Mouse (Mus musculus): ENCODE measurements around the gene Plekhn1. TPM values are rescaled to one million over a fixed set of nuclear protein-coding genes. Genes with fewer than 3 reads are reported as not detected.

Plekhn1 gene
- total and polyA plus RNA-seq, 3 experiments, result 11.8 to 20.0 TPM; not detected in 1

DNA sequence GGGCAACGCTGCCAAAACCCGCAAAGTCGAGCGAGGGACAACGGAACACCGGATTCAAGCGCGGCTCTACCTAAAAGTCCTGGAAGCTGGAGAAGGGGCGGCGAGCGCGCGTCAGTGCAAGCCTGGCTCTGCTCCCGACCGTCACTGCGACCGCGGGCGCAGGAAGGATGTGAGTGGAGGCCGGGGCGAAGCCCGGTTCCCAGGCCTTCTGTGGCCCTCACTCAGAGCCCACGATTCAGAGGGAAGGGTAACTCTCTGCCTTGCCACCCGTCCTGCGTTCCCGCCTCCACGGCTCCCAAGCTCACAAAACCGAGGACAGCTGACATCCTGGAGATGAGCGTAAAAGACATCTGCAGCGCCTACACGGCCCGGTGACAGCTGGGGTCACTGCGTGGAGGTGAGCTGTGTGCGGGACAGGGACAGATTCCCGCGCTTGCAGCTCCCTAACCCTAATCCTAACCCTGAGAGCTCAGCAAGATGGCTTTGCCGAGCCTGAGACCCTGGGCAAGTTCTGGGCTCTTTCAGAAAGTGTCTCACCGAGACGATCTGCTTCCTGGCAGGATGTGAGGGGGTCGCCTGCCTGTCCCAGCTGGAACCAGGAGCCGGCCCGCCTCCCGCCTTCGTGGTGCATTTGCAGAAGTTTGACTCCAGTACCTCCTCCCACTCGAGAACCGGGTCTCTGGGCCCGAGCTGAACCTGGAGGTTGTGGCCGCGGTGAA lies 31.1 kb downstream of the Plekhn1 start:
- Histone ChIP-seq H3K27ac (ENCODE audit: control insufficient read depth, low read depth, low read length) (peak overlapping the region; percentile 85), H3K27me3 (ENCODE audit: control insufficient read depth in 1 of 2, insufficient read depth in 2 of 2, low read length in 2 of 2) (no peaks in the 10 kb centered on the region), H3K9ac (ENCODE audit: control insufficient read depth, low read depth, low read length, poor library complexity, severe bottlenecking) (peak overlapping the region; percentile 88), H3K4me3 (ENCODE audit: control insufficient read depth in 1 of 2, insufficient read depth in 1 of 2, low read depth in 2 of 2, low read length in 2 of 2) (peak overlapping the region; percentile 71 to 94), H3K4me1 (ENCODE audit: control insufficient read depth in 1 of 2, insufficient read depth in 2 of 2, low read length in 2 of 2) (peaks cover 6 to 24% of the 10 kb centered on the region in 2 experiments; a peak in 3 of 4 replicates), H3K79me2 (ENCODE audit: control insufficient read depth, insufficient read depth, low read length, poor library complexity) (peaks cover 15% of the 10 kb centered on the region), H3K9me3 (replicated peaks; ENCODE audit: insufficient read depth, low read length) (no peaks in the 10 kb centered on the region), H3K36me3 (ENCODE audit: control insufficient read depth in 1 of 2, insufficient read depth in 2 of 2, low read length in 2 of 2) (peaks cover 0 to 9% of the 10 kb centered on the region in 2 experiments; a peak in 2 of 4 replicates)
- peak; percentile 70; the same call in 1 of the 2 replicates for TF ChIP-seq E2F4 (IDR thresholded peaks at IDR 0.05; ENCODE audit: borderline replicate concordance, low read depth, low read length)
- no peak for TF ChIP-seq CTCF (IDR thresholded peaks at IDR 0.05 in 2 of 3, conservative IDR thresholded peaks at IDR 0.05 in 1 of 3; ENCODE audit: control insufficient read depth in 1 of 3, insufficient read depth in 1 of 3, low read depth in 2 of 3, low read length in 3 of 3, poor library complexity in 1 of 3, severe bottlenecking in 1 of 3)
- peak; percentile 74; the same call in 1 of the 2 replicates for TF ChIP-seq SIN3A (IDR thresholded peaks at IDR 0.05; ENCODE audit: low read length)
- TF ChIP-seq MXI1 (IDR thresholded peaks at IDR 0.05; ENCODE audit: low read depth, low read length), result peak; percentile 5; the same call in 1 of the 2 replicates
- TF ChIP-seq USF2 (IDR thresholded peaks at IDR 0.05; ENCODE audit: borderline replicate concordance in 1 of 2, insufficient read depth in 1 of 2, low read depth in 1 of 2, low read length in 2 of 2), result no peak
- TF ChIP-seq USF1 (IDR thresholded peaks at IDR 0.05; ENCODE audit: low read depth, low read length), result no peak
- TF ChIP-seq TAL1 (IDR thresholded peaks at IDR 0.05; ENCODE audit: low read length), result no peak
- peak; percentile 9; the same call in 1 of the 2 replicates for TF ChIP-seq TCF12 (IDR thresholded peaks at IDR 0.05; ENCODE audit: low read depth, low read length)
- no peak for TF ChIP-seq GABPA (IDR thresholded peaks at IDR 0.05; ENCODE audit: low read depth, low read length)
- DNase-seq (ENCODE audit: low read depth, low spot score), result peak; percentile 78

DNA sequence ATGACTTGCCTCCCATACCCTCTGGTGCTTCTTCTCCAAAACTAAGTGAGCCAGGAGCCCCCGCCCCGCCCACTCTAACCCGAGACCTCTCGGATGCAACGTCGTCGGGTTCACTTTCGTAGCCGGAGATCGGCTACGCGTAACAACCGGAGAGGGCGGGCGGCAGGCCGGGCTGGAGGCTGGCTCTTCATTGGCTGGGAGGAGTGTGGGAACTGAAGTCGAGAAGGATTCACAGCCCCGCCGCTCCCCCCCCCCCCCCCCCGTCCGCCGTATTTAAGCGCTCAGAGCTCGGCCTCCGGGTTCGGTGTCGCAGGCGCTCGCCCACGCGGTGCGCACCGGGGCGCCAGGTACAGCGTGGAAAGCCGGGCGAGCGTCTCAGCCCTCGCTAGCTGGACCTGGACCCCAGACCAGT lies 31.6 kb downstream of the Plekhn1 start, which contains the start of gene AW011738:
AW011738 (plus strand) TSS at position 304 of the 412 bp plus-strand sequence.
- Histone ChIP-seq H3K9me3 (replicated peaks; ENCODE audit: insufficient read depth, low read length) (no peaks in the 10 kb centered on the region), H3K4me3 (ENCODE audit: control insufficient read depth in 1 of 2, insufficient read depth in 1 of 2, low read depth in 2 of 2, low read length in 2 of 2) (peak within 1 kb of the TSS; percentile 71 to 94), H3K9ac (ENCODE audit: control insufficient read depth, low read depth, low read length, poor library complexity, severe bottlenecking) (peak within 1 kb of the TSS; percentile 88), H3K36me3 (ENCODE audit: control insufficient read depth in 1 of 2, insufficient read depth in 2 of 2, low read length in 2 of 2) (peaks cover 0 to 9% of the 10 kb centered on the region in 2 experiments; a peak in 2 of 4 replicates), H3K27me3 (ENCODE audit: control insufficient read depth in 1 of 2, insufficient read depth in 2 of 2, low read length in 2 of 2) (no peaks in the 10 kb centered on the region), H3K4me1 (ENCODE audit: control insufficient read depth in 1 of 2, insufficient read depth in 2 of 2, low read length in 2 of 2) (peaks cover 6 to 24% of the 10 kb centered on the region in 2 experiments; a peak in 3 of 4 replicates), H3K79me2 (ENCODE audit: control insufficient read depth, insufficient read depth, low read length, poor library complexity) (peaks cover 15% of the 10 kb centered on the region), H3K27ac (ENCODE audit: control insufficient read depth, low read depth, low read length) (peak within 1 kb of the TSS; percentile 93)
- DNase-seq (ENCODE audit: low read depth, low spot score), result peak; percentile 97
- TF ChIP-seq GABPA (IDR thresholded peaks at IDR 0.05; ENCODE audit: low read depth, low read length) (no peak), SIN3A (IDR thresholded peaks at IDR 0.05; ENCODE audit: low read length) (no peak), USF2 (IDR thresholded peaks at IDR 0.05; ENCODE audit: borderline replicate concordance in 1 of 2, insufficient read depth in 1 of 2, low read depth in 1 of 2, low read length in 2 of 2) (no peak), ZNF384 (IDR thresholded peaks at IDR 0.05; ENCODE audit: low read depth, low read length) (no peak), UBTF (IDR thresholded peaks at IDR 0.05; ENCODE audit: borderline replicate concordance, insufficient read depth, low read depth, low read length) (no peak), POLR2AphosphoS5 (IDR thresholded peaks at IDR 0.05; ENCODE audit: borderline replicate concordance, low read depth, low read length) (no peak), MAFK (IDR thresholded peaks at IDR 0.05; ENCODE audit: borderline replicate concordance, low read depth, low read length) (no peak), BHLHE40 (IDR thresholded peaks at IDR 0.05; ENCODE audit: borderline replicate concordance, low read depth, low read length) (no peak), POLR2A (IDR thresholded peaks at IDR 0.05; ENCODE audit: control insufficient read depth in 1 of 2, insufficient read depth in 1 of 2, low read depth in 1 of 2, low read length in 2 of 2, poor library complexity in 1 of 2) (peak; percentile 77 to 83), ZC3H11A (IDR thresholded peaks at IDR 0.05; ENCODE audit: low read depth, low read length) (no peak), ELF1 (IDR thresholded peaks at IDR 0.05; ENCODE audit: low read depth, low read length) (no peak), NRF1 (IDR thresholded peaks at IDR 0.05; ENCODE audit: insufficient read depth, low read depth, low read length, poor library complexity, severe bottlenecking) (no peak), JUND (IDR thresholded peaks at IDR 0.05; ENCODE audit: low read depth, low read length) (no peak), EP300 (IDR thresholded peaks at IDR 0.05; ENCODE audit: low read depth in 1 of 2, low read length in 2 of 2) (no peak), MYC (IDR thresholded peaks at IDR 0.05; ENCODE audit: low read depth, low read length) (no peak), MAX (IDR thresholded peaks at IDR 0.05; ENCODE audit: low read length) (no peak), RCOR1 (IDR thresholded peaks at IDR 0.05; ENCODE audit: low read depth, low read length) (no peak), NELFE (IDR thresholded peaks at IDR 0.05; ENCODE audit: low read depth, low read length) (peak; percentile 78), TBP (IDR thresholded peaks at IDR 0.05; ENCODE audit: low read depth, low read length) (no peak), POLR2AphosphoS2 (IDR thresholded peaks at IDR 0.05; ENCODE audit: low read length) (peak; percentile 60; the same call in 1 of the 2 replicates), MEF2A (IDR thresholded peaks at IDR 0.05; ENCODE audit: extremely low read depth, insufficient replicate concordance, low read depth, low read length, poor library complexity, severe bottlenecking) (no peak), TAL1 (IDR thresholded peaks at IDR 0.05; ENCODE audit: low read length) (no peak), USF1 (IDR thresholded peaks at IDR 0.05; ENCODE audit: low read depth, low read length) (no peak), HCFC1 (IDR thresholded peaks at IDR 0.05; ENCODE audit: low read depth, low read length) (0 out of 2 replicates have a peak, but pooled peaks have one; percentile 47)

All from MEL (cell line).